Mouse (Mus musculus) intestine, embryonic 16.5 days (tissue): ENCODE measurements around the gene Det1. TPM values are rescaled to one million over a fixed set of nuclear protein-coding genes. Genes with fewer than 3 reads are reported as not detected.
A peak's percentile ranks its signal among the peaks of the same experiment; 100 is the strongest.

Source experiments
- ATAC-seq: fragments of 200-750 bp; cut with Nextera tagmentation; 2 replicates; pipeline ENCODE4 v1.8.0; 2017; ENCODE audit warnings: moderate TSS enrichment, moderate library complexity
- H3K27ac ChIP-seq: fragments of 300-500 bp; sonication (generic); 2 replicates; pipeline ENCODE4 v1.5.1; 2014; ENCODE audit warnings: mild to moderate bottlenecking, low read length
- H3K27me3 ChIP-seq: fragments of 300-500 bp; sonication (generic); replicated peaks from 2 replicates; pipeline ENCODE4 v1.6.1; 2014; ENCODE audit warnings: low read length, control low read depth, mixed read lengths; ENCODE audit not compliant: control insufficient read depth, insufficient read depth
- H3K36me3 ChIP-seq: fragments of 300-500 bp; sonication (generic); 2 replicates; pipeline ENCODE4 v1.6.1; 2014; ENCODE audit warnings: low read length, control low read depth; ENCODE audit not compliant: control insufficient read depth, insufficient read depth
- H3K4me1 ChIP-seq: fragments of 300-500 bp; sonication (generic); 2 replicates; pipeline ENCODE4 v1.6.1; 2014; ENCODE audit warnings: low read length, control low read depth, mixed read lengths; ENCODE audit not compliant: control insufficient read depth, insufficient read depth
- H3K4me2 ChIP-seq: fragments of 300-500 bp; sonication (generic); 2 replicates; pipeline ENCODE4 v1.6.1; 2014; ENCODE audit warnings: low read depth, low read length, control low read depth
- H3K4me3 ChIP-seq: fragments of 300-500 bp; sonication (generic); 2 replicates; pipeline ENCODE4 v1.5.1; 2014; ENCODE audit warnings: mild to moderate bottlenecking, low read length
- H3K9ac ChIP-seq: fragments of 300-500 bp; sonication (generic); 2 replicates; pipeline ENCODE4 v1.6.1; 2014; ENCODE audit warnings: low read depth, low read length
- H3K9me3 ChIP-seq: fragments of 300-500 bp; sonication (generic); 2 replicates; pipeline ENCODE4 v1.6.1; 2016; ENCODE audit warnings: low read length, control low read depth; ENCODE audit not compliant: control insufficient read depth
- WGBS: fragments of 180-500 bp; shearing (Covaris S2); extraction: QIAGEN DNeasy Blood & Tissue Kit; methylation state at CpG from one replicate; pipeline ENCODE4 v1.1.7; 2014; 5-methylcytosine and 5-hydroxymethylcytosine counted together
- polyA plus RNA-seq: library from polyadenylated mRNA; unstranded; fragments of >200 nt; fragmentation: Nextera tagmentation; extraction: Ambion mirVana; gene quantifications from 2 replicates; pipeline ENCODE4 v1.2.1, GENCODE M21; 2015

Gene Det1
- polyA plus RNA-seq, 1 experiment from 2014 or later: 15.2 TPM

- H3K27ac ChIP-seq: no peak overlapping the region
- no peak for ATAC-seq
Measured at GRCm38 (mm10) chr7:78883726-78884060, 36.6 kb upstream of the Det1 start.

GRCm38 (mm10) chr7:78883016-78883725 is 36.1 kb upstream of the Det1 start:
- H3K9me3 ChIP-seq: no peaks in the 10 kb centered on the region
- ATAC-seq: no peak
- peak overlapping the region; percentile 24; the same call in 1 of the 2 replicates for H3K4me3 ChIP-seq
- peaks cover 9% of the 10 kb centered on the region for H3K4me1 ChIP-seq
- peaks cover 33% of the 10 kb centered on the region for H3K27me3 ChIP-seq
- H3K27ac ChIP-seq: no peak overlapping the region
- no peaks in the 10 kb centered on the region for H3K36me3 ChIP-seq
- H3K4me2 ChIP-seq: peak overlapping the region; percentile 45; the same call in 1 of the 2 replicates
- 3% methylated on average over 34 of the region's 34 CpGs for WGBS
- H3K9ac ChIP-seq: peak overlapping the region; percentile 33; the same call in 1 of the 2 replicates

More at GRCm38 (mm10) chr7:78883726-78884060, 36.6 kb upstream of the Det1 start:
- H3K4me3 ChIP-seq: peak overlapping the region; percentile 24; the same call in 1 of the 2 replicates
- peaks cover 33% of the 10 kb centered on the region for H3K27me3 ChIP-seq
- no peaks in the 10 kb centered on the region for H3K9me3 ChIP-seq
- H3K36me3 ChIP-seq: no peaks in the 10 kb centered on the region
- WGBS: 12% methylated on average over 8 of the region's 8 CpGs
- H3K4me1 ChIP-seq: peaks cover 9% of the 10 kb centered on the region
- H3K9ac ChIP-seq: no peak overlapping the region
- no peak overlapping the region for H3K4me2 ChIP-seq

- Histone ChIP-seq H3K36me3 (no peaks in the 10 kb centered on the region), H3K27ac (no peak overlapping the region), H3K9me3 (no peaks in the 10 kb centered on the region), H3K4me2 (peak overlapping the region; percentile 45), H3K9ac (no peak overlapping the region), H3K27me3 (peaks cover 33% of the 10 kb centered on the region), H3K4me1 (peaks cover 9% of the 10 kb centered on the region), H3K4me3 (peak overlapping the region; percentile 24)
- WGBS: 4% methylated on average over 23 of the region's 23 CpGs
- ATAC-seq: no peak
Measured at GRCm38 (mm10) chr7:78882469-78882837, 35.4 kb upstream of the Det1 start.

- Histone ChIP-seq H3K27ac (no peak overlapping the region; the same call in 1 of the 2 replicates), H3K27me3 (peaks cover 31% of the 10 kb centered on the region), H3K9ac (no peak overlapping the region), H3K4me3 (peak overlapping the region; percentile 24), H3K4me2 (peak overlapping the region; percentile 45), H3K4me1 (peaks cover 9% of the 10 kb centered on the region), H3K9me3 (no peaks in the 10 kb centered on the region), H3K36me3 (no peaks in the 10 kb centered on the region)
- WGBS: 16% methylated on average over 16 of the region's 16 CpGs
- no peak for ATAC-seq
Measured at GRCm38 (mm10) chr7:78881607-78882468, 34.8 kb upstream of the Det1 start.

- Histone ChIP-seq H3K36me3 (no peaks in the 10 kb centered on the region), H3K4me1 (0 out of 2 replicates have a peak, but pooled peaks cover 3% of the 10 kb centered on the region), H3K27me3 (no peaks in the 10 kb centered on the region), H3K9ac (peak overlapping the region; percentile 33; the same call in 1 of the 2 replicates), H3K4me3 (no peak overlapping the region), H3K9me3 (no peaks in the 10 kb centered on the region), H3K27ac (no peak overlapping the region), H3K4me2 (no peak overlapping the region)
- WGBS: 41% methylated on average over 5 of the region's 5 CpGs
- peak; percentile 90 for ATAC-seq
Measured at GRCm38 (mm10) chr7:78872831-78873230, 25.8 kb upstream of the Det1 start.

GRCm38 (mm10) chr7:78872366-78872765 is 25.3 kb upstream of the Det1 start:
- WGBS: 80% methylated on average over 6 of the region's 6 CpGs
- 0 out of 2 replicates have a peak, but pooled peaks cover 3% of the 10 kb centered on the region for H3K4me1 ChIP-seq
- no peaks in the 10 kb centered on the region for H3K36me3 ChIP-seq
- H3K9ac ChIP-seq: no peak overlapping the region
- no peak overlapping the region for H3K27ac ChIP-seq
- no peaks in the 10 kb centered on the region for H3K27me3 ChIP-seq
- H3K4me2 ChIP-seq: no peak overlapping the region
- no peak overlapping the region for H3K4me3 ChIP-seq
- H3K9me3 ChIP-seq: no peaks in the 10 kb centered on the region
- ATAC-seq: peak; percentile 22; the same call in 1 of the 2 replicates

GRCm38 (mm10) chr7:78868731-78869130 is 21.7 kb upstream of the Det1 start:
- Histone ChIP-seq H3K27me3 (no peaks in the 10 kb centered on the region), H3K4me3 (no peak overlapping the region), H3K36me3 (no peaks in the 10 kb centered on the region), H3K27ac (no peak overlapping the region), H3K9ac (no peak overlapping the region), H3K4me1 (peaks cover 17% of the 10 kb centered on the region), H3K9me3 (no peaks in the 10 kb centered on the region), H3K4me2 (no peak overlapping the region)
- no peak for ATAC-seq
- 64% methylated on average over 5 of the region's 5 CpGs for WGBS

GRCm38 (mm10) chr7:78865212-78865949 is 18.3 kb upstream of the Det1 start:
- H3K36me3 ChIP-seq: no peaks in the 10 kb centered on the region
- H3K27ac ChIP-seq: no peak overlapping the region
- H3K9me3 ChIP-seq: no peaks in the 10 kb centered on the region
- H3K4me2 ChIP-seq: no peak overlapping the region
- WGBS: 43% methylated on average over 12 of the region's 12 CpGs
- peak; percentile 63 for ATAC-seq
- no peak overlapping the region for H3K4me3 ChIP-seq
- peaks cover 14% of the 10 kb centered on the region for H3K4me1 ChIP-seq
- H3K9ac ChIP-seq: no peak overlapping the region
- no peaks in the 10 kb centered on the region for H3K27me3 ChIP-seq

- peak; percentile 82 for ATAC-seq
- H3K4me2 ChIP-seq: no peak overlapping the region
- H3K4me1 ChIP-seq: peaks cover 14% of the 10 kb centered on the region
- H3K9ac ChIP-seq: no peak overlapping the region
- H3K9me3 ChIP-seq: no peaks in the 10 kb centered on the region
- no peak overlapping the region for H3K4me3 ChIP-seq
- peak overlapping the region; percentile 84 for H3K27ac ChIP-seq
- H3K27me3 ChIP-seq: no peaks in the 10 kb centered on the region
- no peaks in the 10 kb centered on the region for H3K36me3 ChIP-seq
- WGBS: 50% methylated on average over 4 of the region's 4 CpGs
Measured at GRCm38 (mm10) chr7:78864446-78864802, 17.4 kb upstream of the Det1 start.
